Mouse (Mus musculus) midbrain, embryonic 14.5 days (tissue): ENCODE data around the gene Drg1. TPM values are rescaled to one million over a fixed set of nuclear protein-coding genes. Genes with fewer than 3 reads are reported as not detected.
A peak's percentile ranks its signal among the peaks of the same experiment; 100 is the strongest.

ENCODE experiments used
- ATAC-seq: fragments of 200-750 bp; cut with Nextera tagmentation; 2 replicates; pipeline ENCODE4 v1.8.0; 2017; ENCODE audit warnings: moderate number of reproducible peaks, moderate library complexity; ENCODE audit not compliant: low FRiP score, low TSS enrichment
- DNase-seq: peaks from one replicate; pipeline ENCODE4 v3.0.0-alpha.2; 2015
- H3K27ac ChIP-seq: fragments of 300-500 bp; sonication (generic); replicated peaks from 2 replicates; pipeline ENCODE4 v1.5.1; 2014; ENCODE audit warnings: mild to moderate bottlenecking, low read depth, low read length, moderate library complexity
- H3K27me3 ChIP-seq: fragments of 300-500 bp; sonication (generic); 2 replicates; pipeline ENCODE4 v1.6.1; 2014; ENCODE audit warnings: low read length, control low read depth, mixed read lengths; ENCODE audit not compliant: control insufficient read depth, insufficient read depth
- H3K36me3 ChIP-seq: fragments of 300-500 bp; sonication (generic); 2 replicates; pipeline ENCODE4 v1.6.1; 2014; ENCODE audit warnings: low read length, control low read depth; ENCODE audit not compliant: control insufficient read depth, insufficient read depth
- H3K4me1 ChIP-seq: fragments of 300-500 bp; sonication (generic); 2 replicates; pipeline ENCODE4 v1.6.1; 2014; ENCODE audit warnings: mild to moderate bottlenecking, antibody characterized with exemption, low read length, control low read depth; ENCODE audit not compliant: control insufficient read depth, insufficient read depth
- H3K4me2 ChIP-seq: fragments of 300-500 bp; sonication (generic); 2 replicates; pipeline ENCODE4 v1.6.1; 2014; ENCODE audit warnings: mild to moderate bottlenecking, low read length, moderate library complexity
- H3K4me3 ChIP-seq: fragments of 300-500 bp; sonication (generic); replicated peaks from 2 replicates; pipeline ENCODE4 v1.5.1; 2014; ENCODE audit warnings: low read depth, low read length
- H3K9ac ChIP-seq: fragments of 300-500 bp; sonication (generic); replicated peaks from 2 replicates; pipeline ENCODE4 v1.6.1; 2014; ENCODE audit warnings: mild to moderate bottlenecking, low read length, moderate library complexity
- H3K9me3 ChIP-seq: fragments of 300-500 bp; sonication (generic); 2 replicates; pipeline ENCODE4 v1.6.1; 2016; ENCODE audit warnings: low read length, control low read depth, mixed read lengths; ENCODE audit not compliant: control insufficient read depth
- WGBS: fragments of 180-500 bp; shearing (Covaris S2); extraction: QIAGEN DNeasy Blood & Tissue Kit; methylation state at CpG from one replicate; pipeline ENCODE4 v1.1.7; 2014; 5-methylcytosine and 5-hydroxymethylcytosine counted together
- polyA plus RNA-seq: library from polyadenylated mRNA; unstranded; fragments of >200 nt; fragmentation: Nextera tagmentation; extraction: Ambion mirVana; gene quantifications from 2 replicates; pipeline ENCODE4 v1.2.1, GENCODE M21; 2014

Drg1 gene
- polyA plus RNA-seq, 1 experiment from 2014 or later: 242 TPM

DNA sequence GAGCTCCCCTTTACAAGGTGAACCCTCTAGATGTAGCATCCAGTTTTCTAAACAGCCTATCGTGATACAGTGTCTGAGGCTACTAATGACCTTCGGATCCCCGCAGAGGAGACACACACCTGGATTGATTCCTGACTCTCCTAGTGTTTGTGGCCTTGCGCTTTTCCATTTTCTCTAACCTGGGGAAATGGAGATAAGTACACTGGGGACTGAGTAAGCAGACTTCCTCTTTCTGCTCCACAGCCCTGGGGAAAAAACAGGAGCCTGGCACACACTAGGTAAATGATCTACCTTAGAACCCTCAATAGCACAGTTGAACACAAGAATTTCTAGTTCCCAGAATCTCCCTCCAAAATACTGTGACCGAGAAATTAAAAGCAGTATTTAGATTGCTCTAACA, 21.7 kb upstream of the Drg1 start:
- Histone ChIP-seq H3K4me1 (peaks cover 10% of the 10 kb centered on the region), H3K4me2 (peak overlapping the region; percentile 100), H3K27me3 (no peaks in the 10 kb centered on the region), H3K9ac (peak overlapping the region; percentile 95; the same call in 1 of the 2 replicates), H3K36me3 (0 out of 2 replicates have a peak, but pooled peaks cover 6% of the 10 kb centered on the region), H3K27ac (peak overlapping the region; percentile 100; the same call in 1 of the 2 replicates), H3K4me3 (peak overlapping the region; percentile 88; the same call in 1 of the 2 replicates), H3K9me3 (no peaks in the 10 kb centered on the region)
- no peak for ATAC-seq
- WGBS: 67% methylated on average over 5 of the region's 5 CpGs
- DNase-seq: no peak

DNA sequence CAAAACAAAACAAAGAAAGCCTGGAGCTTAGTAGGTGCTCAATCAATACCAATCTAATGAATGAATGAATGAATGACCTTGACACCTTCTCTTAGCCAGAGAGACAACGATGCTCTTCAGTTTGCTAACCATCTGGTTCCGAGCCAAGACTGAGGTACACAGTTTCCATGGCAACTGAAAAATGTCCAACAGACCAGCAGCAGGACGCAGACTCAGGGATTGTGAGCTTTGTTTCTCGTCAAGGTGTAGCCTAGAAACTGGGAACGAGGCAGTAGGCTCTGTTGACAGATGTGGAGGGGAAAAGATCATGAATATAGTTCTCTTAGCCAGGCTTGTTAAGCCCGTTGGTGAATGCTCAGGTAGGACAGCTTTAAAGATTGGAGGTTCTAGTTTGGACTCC, 20.9 kb upstream of the Drg1 start:
- Histone ChIP-seq H3K27me3 (no peaks in the 10 kb centered on the region), H3K9me3 (no peaks in the 10 kb centered on the region), H3K4me2 (0 out of 2 replicates have a peak overlapping the region, but pooled peaks have one; percentile 100), H3K4me1 (peaks cover 10% of the 10 kb centered on the region), H3K4me3 (no peak overlapping the region), H3K27ac (peak overlapping the region; percentile 14), H3K9ac (no peak overlapping the region), H3K36me3 (0 out of 2 replicates have a peak, but pooled peaks cover 6% of the 10 kb centered on the region)
- 19% methylated on average over 6 of the region's 6 CpGs for WGBS
- DNase-seq (peak; percentile 81), ATAC-seq (no peak)

DNA sequence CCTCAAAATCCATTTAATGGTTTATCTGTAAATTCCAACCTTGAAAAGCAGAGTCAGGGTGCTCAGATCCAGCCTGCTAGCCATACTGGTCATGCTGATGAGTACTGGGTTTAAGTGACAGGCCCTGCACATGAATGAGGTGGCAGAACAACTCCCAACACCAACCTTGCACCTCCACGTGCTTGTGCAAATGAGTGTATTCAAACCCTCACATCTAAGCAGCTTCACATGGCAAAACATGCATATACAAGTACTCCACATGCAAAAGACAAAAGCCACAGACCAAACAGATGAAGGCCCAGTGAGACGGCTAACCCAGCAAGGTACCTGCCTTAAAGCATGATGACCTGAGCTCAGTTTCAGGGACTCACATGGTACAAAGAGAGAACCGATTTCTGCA, 19.7 kb upstream of the Drg1 start:
- no peak for DNase-seq
- no peak overlapping the region for H3K27ac ChIP-seq
- 88% methylated on average over 3 of the region's 3 CpGs for WGBS
- H3K36me3 ChIP-seq: no peaks in the 10 kb centered on the region
- H3K9me3 ChIP-seq: no peaks in the 10 kb centered on the region
- no peak overlapping the region for H3K4me3 ChIP-seq
- ATAC-seq: no peak
- no peak overlapping the region for H3K4me2 ChIP-seq
- no peak overlapping the region for H3K9ac ChIP-seq
- peaks cover 10% of the 10 kb centered on the region for H3K4me1 ChIP-seq
- H3K27me3 ChIP-seq: no peaks in the 10 kb centered on the region

DNA sequence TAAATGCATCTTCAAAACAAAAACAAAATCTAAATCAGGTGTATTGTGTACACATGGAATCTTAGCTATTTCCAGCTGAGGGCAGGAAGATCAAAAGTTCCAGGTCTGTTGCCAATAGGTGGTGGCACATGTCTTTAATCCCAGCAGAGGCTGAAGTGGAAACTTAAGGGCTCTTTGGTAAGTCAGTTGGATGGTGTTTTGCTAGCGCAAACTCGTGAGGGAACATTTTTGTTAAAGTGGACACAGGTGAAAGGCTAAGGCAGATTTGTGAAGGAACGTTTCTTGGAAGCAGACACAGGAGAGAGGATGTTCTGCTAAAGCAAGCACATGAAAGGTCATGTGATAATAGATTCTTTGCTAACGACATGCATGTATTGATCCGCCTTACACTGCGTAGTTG, 17.4 kb upstream of the Drg1 start:
- H3K36me3 ChIP-seq: no peaks in the 10 kb centered on the region
- H3K4me3 ChIP-seq: no peak overlapping the region
- H3K9me3 ChIP-seq: no peaks in the 10 kb centered on the region
- no peaks in the 10 kb centered on the region for H3K27me3 ChIP-seq
- H3K4me1 ChIP-seq: peaks cover 10% of the 10 kb centered on the region
- H3K9ac ChIP-seq: no peak overlapping the region
- H3K27ac ChIP-seq: no peak overlapping the region
- no peak overlapping the region for H3K4me2 ChIP-seq
- DNase-seq: no peak
- no peak for ATAC-seq
- 93% methylated on average over 6 of the region's 6 CpGs for whole genome bisulfite sequencing

DNA sequence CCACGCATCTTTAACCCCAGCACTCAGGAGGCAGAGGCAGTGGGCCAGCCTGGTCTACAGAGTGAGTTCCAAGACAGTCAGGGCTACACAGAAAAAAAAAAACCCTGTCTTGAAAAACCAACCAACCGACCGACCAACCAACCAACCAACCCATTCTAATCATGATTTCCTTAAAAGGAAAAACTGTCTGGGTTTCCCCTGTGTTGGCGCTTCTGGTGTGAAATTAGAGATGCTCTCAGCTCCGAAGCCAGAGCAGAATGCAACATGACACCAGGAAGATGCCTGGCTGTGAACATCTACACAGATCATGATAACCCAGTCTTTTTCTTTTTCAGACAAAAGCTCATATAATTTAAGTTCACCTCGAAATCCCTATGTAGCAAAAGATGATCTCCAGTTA, 16.7 kb upstream of the Drg1 start:
- ATAC-seq: no peak
- DNase-seq: no peak
- H3K27me3 ChIP-seq: no peaks in the 10 kb centered on the region
- H3K27ac ChIP-seq: no peak overlapping the region
- H3K4me1 ChIP-seq: peaks cover 3% of the 10 kb centered on the region
- H3K9ac ChIP-seq: no peak overlapping the region
- no peak overlapping the region for H3K4me2 ChIP-seq
- no peaks in the 10 kb centered on the region for H3K9me3 ChIP-seq
- no peaks in the 10 kb centered on the region for H3K36me3 ChIP-seq
- 88% methylated on average over 6 of the region's 6 CpGs for WGBS
- H3K4me3 ChIP-seq: no peak overlapping the region

DNA sequence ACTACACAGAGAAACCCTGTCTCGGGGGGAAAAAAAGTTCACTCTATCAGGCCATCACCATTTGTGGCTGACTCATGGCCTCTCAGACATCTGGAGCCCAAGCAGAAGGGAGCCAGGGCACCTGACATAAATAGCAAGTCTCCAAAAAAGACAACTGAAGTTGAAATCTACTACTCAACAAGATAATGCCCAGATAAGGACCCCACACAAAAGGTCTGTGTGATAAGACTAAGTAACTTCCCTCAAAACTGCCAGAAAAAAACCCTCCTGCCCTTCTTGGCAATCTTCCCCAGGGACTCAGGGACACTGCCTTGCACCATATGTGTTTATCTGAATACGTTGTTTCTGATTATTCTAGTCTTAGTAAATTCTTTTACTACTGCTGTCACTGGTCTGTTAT, 13.5 kb upstream of the Drg1 start:
- Histone ChIP-seq H3K4me3 (no peak overlapping the region), H3K4me1 (no peaks in the 10 kb centered on the region), H3K27me3 (no peaks in the 10 kb centered on the region), H3K9ac (no peak overlapping the region), H3K36me3 (no peaks in the 10 kb centered on the region), H3K9me3 (no peaks in the 10 kb centered on the region), H3K4me2 (no peak overlapping the region), H3K27ac (no peak overlapping the region)
- DNase-seq (no peak), ATAC-seq (no peak)
- WGBS: 83% methylated on average over 2 of the region's 2 CpGs

DNA sequence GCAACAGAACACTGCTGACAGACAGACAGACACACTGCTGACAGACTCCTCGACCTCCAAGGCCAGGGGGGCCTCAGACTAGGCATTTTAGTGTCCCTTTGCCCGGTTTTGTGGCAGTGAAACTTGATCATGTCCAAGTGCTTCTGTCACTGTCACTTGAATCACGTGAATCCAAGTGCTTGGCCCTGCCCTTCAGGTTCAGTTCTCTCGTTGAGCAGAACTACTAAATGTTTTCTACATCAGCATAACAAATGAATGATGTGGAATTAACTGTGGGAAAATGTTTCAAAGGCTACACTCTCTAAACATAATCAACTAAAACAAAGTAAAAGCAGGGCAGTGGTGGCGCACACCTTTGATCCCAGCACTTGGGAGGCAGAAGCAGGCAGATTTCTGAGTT, 12.1 kb upstream of the Drg1 start:
- WGBS: 66% methylated on average over 5 of the region's 5 CpGs
- no peak for DNase-seq
- no peaks in the 10 kb centered on the region for H3K9me3 ChIP-seq

DNA sequence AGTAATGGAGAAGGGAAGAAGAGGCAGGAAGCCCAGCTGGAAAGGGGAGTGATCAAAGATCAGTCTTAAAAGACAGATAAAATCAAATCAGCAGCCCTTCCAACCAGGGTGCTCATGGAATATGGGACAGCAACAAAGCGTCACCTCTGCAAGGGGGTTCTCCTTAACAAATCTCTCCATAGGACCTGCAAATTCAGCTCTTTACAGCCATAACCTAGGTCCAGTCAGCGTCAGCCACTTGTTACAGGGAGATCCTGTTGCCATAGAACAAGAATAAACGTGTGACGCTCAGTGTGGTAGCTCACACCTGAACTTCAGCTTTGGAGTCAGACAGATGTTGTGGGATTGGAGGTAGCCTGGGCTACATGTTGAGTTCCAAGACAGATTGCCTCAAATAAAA, 3.0 kb upstream of the Drg1 start:
- H3K9ac ChIP-seq: no peak overlapping the region
- no peak overlapping the region for H3K4me3 ChIP-seq
- H3K4me1 ChIP-seq: peaks cover 14% of the 10 kb centered on the region
- ATAC-seq: no peak
- no peak overlapping the region for H3K27ac ChIP-seq
- H3K9me3 ChIP-seq: no peaks in the 10 kb centered on the region
- no peak overlapping the region for H3K4me2 ChIP-seq
- no peak for DNase-seq
- H3K36me3 ChIP-seq: no peaks in the 10 kb centered on the region; the same call in 1 of the 2 replicates
- WGBS: 40% methylated on average over 4 of the region's 4 CpGs
- H3K27me3 ChIP-seq: no peaks in the 10 kb centered on the region

More for the DNA sequence above, 12.1 kb upstream of the Drg1 start:
- Histone ChIP-seq H3K4me1 (no peaks in the 10 kb centered on the region), H3K27me3 (no peaks in the 10 kb centered on the region), H3K4me3 (no peak overlapping the region), H3K9ac (no peak overlapping the region), H3K4me2 (no peak overlapping the region), H3K36me3 (no peaks in the 10 kb centered on the region), H3K27ac (no peak overlapping the region)
- ATAC-seq: no peak

DNA sequence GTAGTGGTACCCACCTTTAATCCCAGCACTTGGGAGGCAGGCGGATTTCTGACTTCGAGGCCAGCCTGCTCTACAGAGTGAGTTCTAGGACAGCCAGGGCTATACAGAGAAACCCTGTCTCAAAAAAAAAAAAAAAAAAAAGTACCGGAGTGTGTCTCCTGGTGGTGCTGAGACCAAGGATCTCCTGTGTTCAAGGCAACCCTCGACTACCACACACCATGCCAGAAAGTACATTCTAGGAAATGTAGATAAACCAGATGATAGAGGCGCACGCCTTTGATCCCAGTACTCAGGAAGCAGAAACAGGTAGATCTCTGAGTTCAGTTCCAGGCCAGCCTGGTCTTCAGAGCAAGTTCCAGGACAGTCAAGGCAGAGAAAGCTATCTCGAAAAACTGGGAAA, 918 bp upstream of the Drg1 start:
- peak overlapping the region; percentile 93 for H3K27ac ChIP-seq
- peak overlapping the region; percentile 97 for H3K9ac ChIP-seq
- ATAC-seq (no peak), DNase-seq (no peak)
- peaks cover 18% of the 10 kb centered on the region for H3K36me3 ChIP-seq
- 53% methylated on average over 7 of the region's 7 CpGs for WGBS
- H3K9me3 ChIP-seq: no peaks in the 10 kb centered on the region
- peak overlapping the region; percentile 80 for H3K4me2 ChIP-seq
- no peaks in the 10 kb centered on the region for H3K27me3 ChIP-seq
- H3K4me1 ChIP-seq: peaks cover 18% of the 10 kb centered on the region
- peak overlapping the region; percentile 95 for H3K4me3 ChIP-seq
